Mouse (Mus musculus) embryonic fibroblast, embryonic 13.5 days (primary cell): ENCODE results near the gene Lhx5.

Experiments used
- CTCF ChIP-seq: IDR thresholded peaks from 2 replicates; pipeline ENCODE4 v1.5.1; 2011; ENCODE audit warnings: mild to moderate bottlenecking, control low read depth, low read length, moderate library complexity, borderline replicate concordance; ENCODE audit not compliant: insufficient read depth
- POLR2A ChIP-seq: IDR thresholded peaks from 2 replicates; pipeline ENCODE4 v1.6.1; 2011; ENCODE audit warnings: low read depth, mild to moderate bottlenecking, control low read depth, low read length, moderate library complexity

DNA sequence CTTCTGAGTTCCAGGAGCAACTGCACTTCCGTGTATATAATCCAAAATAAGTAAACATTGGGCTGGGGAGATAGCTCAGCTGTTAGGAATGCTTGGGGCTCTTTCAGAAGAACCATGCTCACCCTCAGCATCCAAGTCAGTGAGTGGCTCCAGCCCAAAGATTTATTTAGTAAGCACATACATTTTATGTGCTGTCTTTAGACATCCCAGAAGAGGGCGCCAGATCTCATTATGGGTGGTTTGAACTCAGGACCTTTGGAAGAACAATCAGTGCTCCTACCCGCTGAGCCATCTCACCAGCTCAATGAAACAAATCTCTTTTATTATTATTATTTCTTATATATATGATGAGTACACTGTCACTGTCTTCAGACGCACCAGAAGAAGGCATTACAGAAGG lies 48.0 kb downstream of the Lhx5 start:
- TF ChIP-seq CTCF (no peak), POLR2A (no peak)
